Mouse (Mus musculus) olfactory bulb, adult 2 months (tissue): ENCODE data around the gene Ppfibp2.

Source experiments
- CTCF ChIP-seq: fragments of 200-500 bp; IDR thresholded peaks from 2 replicates; pipeline ENCODE4 v1.5.1; 2012; ENCODE audit warnings: low read depth, mild to moderate bottlenecking, low read length, moderate library complexity; ENCODE audit not compliant: insufficient read depth
- POLR2A ChIP-seq: fragments of 200-500 bp; IDR thresholded peaks from 2 replicates; pipeline ENCODE4 v1.6.1; 2012; ENCODE audit warnings: mild to moderate bottlenecking, low read depth, low read length, moderate library complexity; ENCODE audit not compliant: insufficient read depth

GRCm38 (mm10) chr7:107567261-107567671, 27.7 kb upstream of the Ppfibp2 start, which contains the start of gene Olfml1:
- TF ChIP-seq CTCF (no peak), POLR2A (no peak)
